Mouse (Mus musculus) neural tube, embryonic 12.5 days (tissue): ENCODE data around the gene Lgals7. TPM values are rescaled to one million over a fixed set of nuclear protein-coding genes. Genes with fewer than 3 reads are reported as not detected.
"Not testable (repeated sequence)": the region's sequence is repeated elsewhere in the genome, so short reads cannot be mapped to it uniquely, and the experiment has no call there.

Source experiments
- ATAC-seq: fragments of 200-750 bp; cut with Nextera tagmentation; 2 replicates; pipeline ENCODE4 v1.8.0; 2017; ENCODE audit warnings: low read depth, mild to moderate bottlenecking, moderate TSS enrichment, moderate library complexity; ENCODE audit not compliant: low FRiP score
- H3K27ac ChIP-seq: fragments of 300-500 bp; sonication (generic); 2 replicates; pipeline ENCODE4 v1.5.1; 2016
- H3K27me3 ChIP-seq: fragments of 300-500 bp; sonication (generic); replicated peaks from 2 replicates; pipeline ENCODE4 v1.6.1; 2016; ENCODE audit warnings: mild to moderate bottlenecking
- H3K36me3 ChIP-seq: fragments of 300-500 bp; sonication (generic); 2 replicates; pipeline ENCODE4 v1.6.1; 2016; ENCODE audit warnings: mild to moderate bottlenecking
- H3K4me1 ChIP-seq: fragments of 300-500 bp; sonication (generic); 2 replicates; pipeline ENCODE4 v1.6.1; 2016
- H3K4me2 ChIP-seq: fragments of 300-500 bp; sonication (generic); replicated peaks from 2 replicates; pipeline ENCODE4 v1.6.1; 2016; ENCODE audit warnings: mild to moderate bottlenecking
- H3K4me3 ChIP-seq: fragments of 300-500 bp; sonication (generic); 2 replicates; pipeline ENCODE4 v1.5.1; 2016
- H3K9ac ChIP-seq: fragments of 300-500 bp; sonication (generic); 2 replicates; pipeline ENCODE4 v1.6.1; 2016; ENCODE audit warnings: mild to moderate bottlenecking
- H3K9me3 ChIP-seq: fragments of 300-500 bp; sonication (generic); 2 replicates; pipeline ENCODE4 v1.6.1; 2016; ENCODE audit warnings: mild to moderate bottlenecking
- WGBS: fragments of 180-500 bp; shearing (Covaris S2); methylation state at CpG from one replicate; pipeline ENCODE4 v1.1.7; 2016; 5-methylcytosine and 5-hydroxymethylcytosine counted together
- polyA plus RNA-seq: library from polyadenylated mRNA; unstranded; fragments of >200 nt; fragmentation: Nextera tagmentation; extraction: Ambion mirVana; gene quantifications from 2 replicates; pipeline ENCODE4 v1.2.1, GENCODE M21; 2016

Lgals7 gene
- polyA plus RNA-seq, 1 experiment from 2014 or later, result 2.1 TPM

DNA sequence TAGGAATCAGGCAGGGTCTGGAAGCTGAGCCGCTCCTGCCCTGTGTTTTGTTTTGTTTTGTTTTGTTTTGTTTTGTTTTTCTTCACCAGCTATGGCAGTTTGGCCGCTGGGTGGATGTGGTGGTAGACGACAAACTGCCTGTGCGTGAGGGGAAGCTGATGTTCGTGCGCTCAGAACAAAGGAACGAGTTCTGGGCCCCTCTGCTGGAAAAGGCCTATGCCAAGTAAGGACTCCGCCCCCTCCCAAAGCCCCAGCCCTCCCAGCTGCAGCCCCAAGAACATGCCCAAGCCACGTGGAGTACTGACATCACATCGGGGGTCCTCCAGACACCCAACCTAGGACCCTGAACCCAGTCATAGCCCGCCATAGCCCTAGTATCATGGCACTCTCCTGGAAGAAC, 19.4 kb downstream of the Lgals7 start:
- H3K9ac ChIP-seq, result no peak overlapping the region
- no peak overlapping the region for H3K27ac ChIP-seq
- ATAC-seq, result no peak
- no peak overlapping the region for H3K4me3 ChIP-seq
- peaks cover 10% of the 10 kb centered on the region for H3K27me3 ChIP-seq
- H3K4me1 ChIP-seq, result peaks cover 4% of the 10 kb centered on the region; the same call in 1 of the 2 replicates
- no peak overlapping the region for H3K4me2 ChIP-seq
- WGBS, result 82% methylated on average over 11 of the region's 11 CpGs
- no peaks in the 10 kb centered on the region for H3K36me3 ChIP-seq
- H3K9me3 ChIP-seq, result no peaks in the 10 kb centered on the region

- not testable (repeated sequence) for H3K4me3 ChIP-seq, H3K9me3 ChIP-seq, H3K9ac ChIP-seq, H3K4me2 ChIP-seq, ATAC-seq, H3K36me3 ChIP-seq, H3K27ac ChIP-seq
- Histone ChIP-seq H3K4me1 (peaks cover 10% of the 10 kb centered on the region), H3K27me3 (peaks cover 17% of the 10 kb centered on the region)
- WGBS, result 77% methylated on average over 4 of the region's 4 CpGs
Measured at GRCm38 (mm10) chr7:28883704-28884103, 20.1 kb downstream of the Lgals7 start.

- Histone ChIP-seq H3K9me3 (no peaks in the 10 kb centered on the region), H3K4me1 (peaks cover 12% of the 10 kb centered on the region), H3K4me3 (no peak overlapping the region), H3K27ac (no peak overlapping the region), H3K27me3 (peaks cover 37% of the 10 kb centered on the region), H3K36me3 (peaks cover 8% of the 10 kb centered on the region; the same call in 1 of the 2 replicates), H3K4me2 (no peak overlapping the region), H3K9ac (no peak overlapping the region)
- 22% methylated on average over 14 of the region's 14 CpGs for WGBS
- no peak for ATAC-seq
Measured at GRCm38 (mm10) chr7:28886486-28886885, 22.8 kb downstream of the Lgals7 start.

GRCm38 (mm10) chr7:28888701-28889161, 25.1 kb downstream of the Lgals7 start:
- Histone ChIP-seq H3K27ac (no peak overlapping the region), H3K9ac (peak overlapping the region; percentile 56), H3K36me3 (peaks cover 28% of the 10 kb centered on the region), H3K4me2 (peak overlapping the region; percentile 63), H3K4me3 (peak overlapping the region; percentile 29), H3K9me3 (no peaks in the 10 kb centered on the region), H3K4me1 (peaks cover 10% of the 10 kb centered on the region), H3K27me3 (peaks cover 37% of the 10 kb centered on the region)
- WGBS, result 2% methylated on average over 27 of the region's 27 CpGs
- ATAC-seq, result peak; percentile 17; the same call in 1 of the 2 replicates

GRCm38 (mm10) chr7:28892601-28893000, 28.9 kb downstream of the Lgals7 start:
- peaks cover 66% of the 10 kb centered on the region for H3K36me3 ChIP-seq
- no peak overlapping the region for H3K27ac ChIP-seq
- H3K4me1 ChIP-seq, result peaks cover 10% of the 10 kb centered on the region
- H3K9ac ChIP-seq, result no peak overlapping the region
- WGBS, result 98% methylated on average over 17 of the region's 17 CpGs
- peak; percentile 21; the same call in 1 of the 2 replicates for ATAC-seq
- no peak overlapping the region for H3K4me3 ChIP-seq
- no peaks in the 10 kb centered on the region for H3K9me3 ChIP-seq
- H3K4me2 ChIP-seq, result no peak overlapping the region
- peaks cover 31% of the 10 kb centered on the region for H3K27me3 ChIP-seq

- H3K36me3 ChIP-seq, result peaks cover 78% of the 10 kb centered on the region
- no peak overlapping the region for H3K9ac ChIP-seq
- no peak overlapping the region for H3K4me2 ChIP-seq
- ATAC-seq, result no peak
- WGBS, result 60% methylated on average over 7 of the region's 7 CpGs
- no peaks in the 10 kb centered on the region for H3K9me3 ChIP-seq
- H3K4me1 ChIP-seq, result peaks cover 4% of the 10 kb centered on the region
- no peak overlapping the region for H3K4me3 ChIP-seq
- no peak overlapping the region for H3K27ac ChIP-seq
- peaks cover 20% of the 10 kb centered on the region for H3K27me3 ChIP-seq
Measured at GRCm38 (mm10) chr7:28893643-28894265, 30.1 kb downstream of the Lgals7 start.

- peaks cover 89% of the 10 kb centered on the region for H3K36me3 ChIP-seq
- 67% methylated on average over 5 of the region's 5 CpGs for WGBS
- H3K4me2 ChIP-seq, result no peak overlapping the region
- H3K9me3 ChIP-seq, result no peaks in the 10 kb centered on the region
- H3K4me1 ChIP-seq, result no peaks in the 10 kb centered on the region
- peaks cover 8% of the 10 kb centered on the region for H3K27me3 ChIP-seq
- no peak for ATAC-seq
- no peak overlapping the region for H3K4me3 ChIP-seq
- no peak overlapping the region for H3K9ac ChIP-seq
- H3K27ac ChIP-seq, result no peak overlapping the region
Measured at GRCm38 (mm10) chr7:28894942-28895341, 31.3 kb downstream of the Lgals7 start.

DNA sequence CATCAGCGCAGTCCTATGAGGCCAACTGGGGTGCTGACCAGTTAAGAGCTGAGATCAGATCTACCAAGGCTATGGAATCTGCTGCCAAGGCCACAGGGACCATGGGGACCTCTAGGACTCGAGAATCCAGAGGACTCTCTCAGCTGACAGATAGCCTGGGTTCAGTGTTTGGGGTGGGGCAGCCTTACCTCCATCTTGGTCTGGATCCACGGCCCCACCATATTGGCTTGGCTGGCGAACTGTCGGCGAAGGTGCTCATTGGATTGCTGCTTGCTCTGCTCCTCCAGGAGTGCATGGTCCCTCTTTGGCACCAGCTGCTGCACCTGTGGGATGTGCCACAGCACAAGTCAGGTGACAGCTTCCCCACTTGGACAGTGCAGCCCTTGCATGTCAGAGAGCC, 34.0 kb downstream of the Lgals7 start:
- 97% methylated on average over 6 of the region's 6 CpGs for WGBS
- Histone ChIP-seq H3K4me1 (no peaks in the 10 kb centered on the region), H3K9ac (no peak overlapping the region), H3K9me3 (no peaks in the 10 kb centered on the region), H3K4me2 (no peak overlapping the region), H3K4me3 (no peak overlapping the region), H3K36me3 (peaks cover 96% of the 10 kb centered on the region), H3K27ac (no peak overlapping the region), H3K27me3 (no peaks in the 10 kb centered on the region)
- ATAC-seq, result no peak

DNA sequence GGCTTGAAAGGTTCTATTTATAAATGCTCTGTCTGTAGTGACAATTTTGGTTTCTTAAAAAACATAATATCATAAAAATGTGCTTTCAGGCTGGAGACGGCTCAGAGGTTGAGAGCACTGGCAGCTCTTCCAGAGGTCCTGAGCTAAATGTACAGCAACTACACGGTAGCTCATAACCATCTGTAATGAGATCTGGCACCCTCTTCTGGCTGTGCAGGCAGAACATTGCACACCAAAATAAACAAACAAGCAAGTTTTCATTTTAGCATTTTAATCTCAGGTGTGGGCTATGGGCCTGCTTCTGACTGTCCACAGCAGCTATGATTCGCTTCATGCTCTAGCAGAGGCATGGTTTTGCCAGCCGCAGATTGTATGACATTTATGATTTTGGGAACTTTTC, 36.3 kb downstream of the Lgals7 start:
- Histone ChIP-seq H3K9ac (no peak overlapping the region), H3K4me1 (no peaks in the 10 kb centered on the region), H3K4me2 (no peak overlapping the region), H3K9me3 (no peaks in the 10 kb centered on the region), H3K36me3 (peaks cover 99% of the 10 kb centered on the region), H3K27me3 (no peaks in the 10 kb centered on the region), H3K27ac (no peak overlapping the region), H3K4me3 (no peak overlapping the region)
- WGBS, result 89% methylated on average over 4 of the region's 4 CpGs
- ATAC-seq, result no peak

DNA sequence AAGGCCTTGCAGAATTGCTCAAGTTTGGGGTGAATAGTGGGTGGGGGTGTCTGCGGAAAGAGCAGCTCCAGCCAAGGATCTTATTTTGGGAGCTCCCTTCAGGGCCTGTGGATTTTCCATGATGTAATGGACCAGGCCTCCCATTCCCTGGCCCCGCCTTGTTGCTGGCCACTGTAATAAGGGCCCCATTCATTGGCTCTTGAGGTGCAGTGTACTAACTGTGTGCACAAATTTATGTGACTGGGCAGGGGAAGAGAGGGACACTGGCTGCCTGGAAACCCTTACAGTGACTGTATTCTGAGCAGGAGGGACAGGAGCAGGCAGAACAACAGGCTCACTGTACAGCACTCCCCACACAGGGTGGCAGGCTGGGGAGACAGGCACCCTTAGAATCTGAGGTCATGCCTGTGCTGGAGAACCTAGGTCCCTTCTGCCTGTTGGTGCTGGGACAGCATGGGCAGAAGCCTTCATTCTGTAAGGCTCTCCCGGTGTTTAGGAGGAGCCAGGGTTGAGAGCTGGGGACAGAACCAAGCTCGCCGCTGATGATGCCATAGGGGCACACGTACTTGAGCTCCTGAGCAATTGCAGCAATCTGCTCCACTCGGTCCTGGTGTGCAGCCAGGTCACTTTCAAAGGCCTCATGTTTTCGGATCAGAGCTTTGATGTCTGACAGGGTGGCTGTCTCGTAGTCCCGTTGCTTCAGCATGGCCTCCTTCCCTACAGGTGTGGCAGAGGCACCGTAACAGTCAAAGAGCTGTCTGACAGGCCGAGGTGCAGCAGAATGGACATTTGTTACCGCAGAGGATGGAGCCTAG, 37.9 kb downstream of the Lgals7 start:
- Histone ChIP-seq H3K4me1 (no peaks in the 10 kb centered on the region), H3K4me3 (no peak overlapping the region), H3K9ac (no peak overlapping the region), H3K9me3 (no peaks in the 10 kb centered on the region), H3K36me3 (peaks cover 99% of the 10 kb centered on the region), H3K4me2 (no peak overlapping the region), H3K27ac (no peak overlapping the region; the same call in 1 of the 2 replicates), H3K27me3 (no peaks in the 10 kb centered on the region)
- WGBS, result 93% methylated on average over 13 of the region's 13 CpGs
- no peak for ATAC-seq

- no peak for ATAC-seq
- H3K4me1 ChIP-seq, result no peaks in the 10 kb centered on the region
- peaks cover 99% of the 10 kb centered on the region for H3K36me3 ChIP-seq
- no peaks in the 10 kb centered on the region for H3K27me3 ChIP-seq
- H3K27ac ChIP-seq, result no peak overlapping the region
- H3K4me3 ChIP-seq, result no peak overlapping the region
- H3K9me3 ChIP-seq, result no peaks in the 10 kb centered on the region
- no peak overlapping the region for H3K4me2 ChIP-seq
- no peak overlapping the region for H3K9ac ChIP-seq
- WGBS, result 93% methylated on average over 6 of the region's 6 CpGs
Measured at GRCm38 (mm10) chr7:28902180-28902579, 38.5 kb downstream of the Lgals7 start.

DNA sequence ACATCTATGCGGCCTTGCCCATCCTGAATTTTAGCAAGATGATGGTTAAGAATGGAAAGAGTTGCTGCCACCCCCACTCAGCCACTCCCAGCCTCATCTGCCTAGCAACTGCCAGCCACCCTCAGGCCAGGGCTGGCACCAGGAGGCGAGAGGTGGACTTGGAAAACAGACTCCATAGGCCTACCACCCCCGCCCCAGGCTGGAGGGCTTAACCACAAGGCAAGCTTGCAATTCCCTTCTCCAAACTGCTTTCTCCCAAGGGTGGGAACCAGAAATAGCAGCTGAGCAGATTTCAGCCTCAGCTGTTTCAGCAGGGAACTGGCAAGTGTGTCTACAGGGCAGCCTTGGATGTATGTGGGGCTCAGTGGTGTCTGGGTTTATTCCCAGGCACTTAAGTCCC, 39.2 kb downstream of the Lgals7 start:
- no peak for ATAC-seq
- H3K4me1 ChIP-seq, result no peaks in the 10 kb centered on the region
- WGBS, result 92% methylated on average over 3 of the region's 3 CpGs
- peaks cover 99% of the 10 kb centered on the region for H3K36me3 ChIP-seq
- no peak overlapping the region for H3K27ac ChIP-seq
- no peak overlapping the region for H3K9ac ChIP-seq
- no peaks in the 10 kb centered on the region for H3K9me3 ChIP-seq
- no peak overlapping the region for H3K4me3 ChIP-seq
- no peaks in the 10 kb centered on the region for H3K27me3 ChIP-seq
- no peak overlapping the region for H3K4me2 ChIP-seq
